Mouse (Mus musculus) heart, adult 11 months (tissue): Measurements from ENCODE around the gene Ccdc153.
A peak's percentile ranks its signal among the peaks of the same experiment; 100 is the strongest.

Experiments
- DNase-seq: peaks from one replicate; pipeline ENCODE4 v3.0.0; 2022

Gene Ccdc153

GRCm38 (mm10) chr9:44241418-44241817 is 942 bp downstream of the Ccdc153 start:
- DNase-seq: no peak

GRCm38 (mm10) chr9:44243621-44244020 is 3.1 kb downstream of the Ccdc153 start:
- DNase-seq: no peak

- no peak for DNase-seq
These were observed 7.4 kb downstream of the Ccdc153 start for GRCm38 (mm10) chr9:44247907-44248306.

DNA sequence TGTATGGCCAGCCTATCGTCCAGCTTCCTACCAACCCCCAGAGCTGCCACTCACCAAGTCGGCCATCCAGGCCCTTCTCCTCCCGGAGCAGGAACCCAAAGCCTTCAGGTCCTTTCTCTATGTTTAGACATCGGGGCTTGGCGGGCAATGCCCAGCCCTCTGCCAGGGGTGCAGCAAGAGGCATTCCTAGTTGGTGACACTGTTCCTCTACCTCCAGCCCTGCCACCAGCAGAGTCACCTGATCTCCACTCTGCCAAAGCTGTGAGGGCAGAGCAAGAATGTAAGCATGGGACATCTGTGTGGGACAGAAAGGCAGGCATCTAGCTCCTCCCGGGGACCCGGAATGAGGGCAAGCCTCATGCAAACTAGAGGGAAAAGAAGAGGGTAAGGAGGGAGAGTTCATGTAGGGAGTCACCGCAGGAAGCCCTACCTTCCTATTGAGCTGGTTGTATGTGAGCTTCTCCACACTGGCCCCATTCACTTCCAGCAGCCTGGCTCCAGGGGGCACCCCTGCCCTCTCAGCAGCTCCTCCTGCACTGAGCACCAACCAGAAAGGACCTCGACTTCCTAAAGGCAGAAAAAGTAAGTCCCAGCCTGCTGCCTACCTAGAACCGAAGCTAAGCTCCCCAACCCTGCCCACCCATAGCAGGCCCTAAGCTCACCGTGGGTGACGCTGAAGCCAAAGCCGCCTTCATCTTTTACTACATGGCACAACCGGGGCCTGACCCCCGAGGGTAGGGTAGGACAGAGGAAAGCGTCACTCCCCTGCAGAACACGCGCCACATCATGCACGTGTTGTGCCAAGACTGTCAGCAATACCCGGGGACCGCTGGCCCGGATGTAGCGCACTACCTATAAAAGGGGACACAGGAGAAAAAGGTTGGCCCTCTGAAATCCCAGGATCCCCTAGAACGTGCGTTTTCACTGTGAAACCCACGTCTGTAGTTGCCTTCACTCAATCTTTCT is 9.0 kb downstream of the Ccdc153 start:
- DNase-seq: peak; percentile 96

DNA sequence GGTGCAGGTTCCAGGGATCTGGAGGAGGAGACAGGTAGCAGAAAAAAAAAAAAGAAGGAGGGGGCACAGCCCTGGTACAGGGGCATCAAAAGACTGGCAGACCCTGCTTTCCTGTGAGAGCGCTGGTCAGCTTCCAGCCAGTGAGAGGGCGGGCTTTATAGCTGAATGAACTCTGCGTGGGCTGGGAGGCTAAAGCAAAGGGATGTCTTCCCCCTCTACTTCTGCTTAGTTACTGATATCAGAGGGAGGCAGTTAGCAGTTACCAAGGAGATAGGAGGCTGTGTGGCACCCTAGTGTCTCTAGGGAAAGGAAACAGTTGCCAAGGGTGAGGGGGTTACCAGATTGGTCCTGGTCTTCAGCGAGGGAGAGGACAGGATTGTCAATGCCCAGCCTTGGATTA is 10.0 kb downstream of the Ccdc153 start:
- no peak for DNase-seq

DNA sequence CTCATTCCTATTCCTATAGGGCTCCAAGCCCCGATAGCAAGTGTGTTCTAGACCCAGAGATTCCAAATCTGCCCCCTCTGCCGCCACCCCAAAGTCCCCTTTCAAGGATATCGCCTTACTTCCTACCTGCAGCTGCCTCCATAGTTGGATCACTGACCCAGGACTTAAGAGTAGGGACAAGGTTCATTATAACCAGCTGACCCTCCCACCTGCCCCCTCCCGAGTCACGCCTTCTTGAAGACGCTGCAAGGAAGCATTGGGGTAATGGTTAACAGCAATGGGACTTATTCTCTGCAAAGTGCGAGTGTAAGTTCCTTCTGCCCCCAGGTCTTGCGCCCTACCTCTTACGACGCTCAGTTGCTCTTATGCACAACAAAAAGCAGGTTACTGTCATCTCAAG is 10.8 kb downstream of the Ccdc153 start, which contains the start of gene Pdzd3:
TSS of gene Pdzd3 (minus strand) at position 158 of the 400 bp plus-strand sequence.
- no peak for DNase-seq

DNA sequence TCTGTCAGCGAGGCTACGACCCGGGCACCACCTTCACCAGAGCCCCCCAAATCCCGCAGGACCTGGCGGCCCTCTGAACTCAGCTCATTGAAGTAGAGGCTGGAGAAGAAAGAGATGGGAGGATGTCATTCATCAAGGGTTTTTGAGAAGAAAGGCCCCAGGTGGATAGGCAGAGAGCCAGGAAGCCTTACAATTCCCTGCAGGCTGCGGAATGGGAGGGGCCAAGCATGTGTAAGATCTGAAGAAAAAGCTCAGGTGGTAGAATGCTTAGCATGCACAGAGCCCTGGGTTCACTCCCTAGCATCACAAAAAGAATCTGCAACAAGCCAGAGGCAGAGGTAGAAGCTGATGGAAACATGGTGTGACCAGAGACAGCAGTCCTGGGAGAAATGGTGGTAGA is 13.0 kb downstream of the Ccdc153 start:
- DNase-seq: no peak

- no peak for DNase-seq
These were observed 14.1 kb downstream of the Ccdc153 start for GRCm38 (mm10) chr9:44254508-44255135.

DNA sequence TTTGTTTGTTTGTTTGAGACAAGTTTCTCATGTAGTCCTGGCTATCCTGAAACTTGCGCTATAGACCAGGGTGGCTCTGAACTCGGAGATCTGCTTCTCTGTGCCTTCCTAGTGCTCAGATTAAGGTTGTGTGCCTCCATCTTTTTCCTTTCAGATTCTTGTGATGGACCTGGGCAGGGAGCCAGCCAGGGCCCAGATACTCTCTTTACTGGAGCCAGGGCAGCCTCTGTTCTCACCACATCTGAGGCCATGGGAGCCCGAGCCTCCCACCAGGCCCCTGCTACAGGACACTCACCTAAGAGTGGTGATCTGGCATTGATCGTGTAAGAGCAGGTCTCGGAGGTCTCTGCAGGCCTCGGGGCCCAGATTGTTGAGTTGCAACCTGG is 14.7 kb downstream of the Ccdc153 start:
- no peak for DNase-seq

GRCm38 (mm10) chr9:44256213-44256612 is 15.7 kb downstream of the Ccdc153 start:
- DNase-seq: no peak

DNA sequence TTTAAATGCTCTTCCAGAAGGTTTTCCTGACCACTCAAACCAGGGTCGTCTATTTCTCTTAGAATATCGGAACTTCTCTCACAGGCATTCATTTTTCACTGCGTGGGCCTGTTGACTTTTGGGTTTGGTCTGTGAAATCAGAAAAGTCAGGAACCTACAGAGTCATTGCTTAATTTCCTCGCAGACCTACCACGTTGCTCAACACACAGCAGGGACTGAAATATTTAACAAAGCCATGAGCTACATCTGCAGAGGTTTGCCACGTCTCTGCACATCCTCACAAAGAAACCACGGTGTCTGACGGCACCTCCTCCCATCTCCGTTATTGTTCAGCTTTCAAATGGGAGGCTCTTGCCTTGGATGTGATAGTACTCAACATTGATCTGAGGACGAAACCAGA is 18.5 kb downstream of the Ccdc153 start:
- DNase-seq: no peak

GRCm38 (mm10) chr9:44261388-44261787 is 20.9 kb downstream of the Ccdc153 start:
- no peak for DNase-seq

DNA sequence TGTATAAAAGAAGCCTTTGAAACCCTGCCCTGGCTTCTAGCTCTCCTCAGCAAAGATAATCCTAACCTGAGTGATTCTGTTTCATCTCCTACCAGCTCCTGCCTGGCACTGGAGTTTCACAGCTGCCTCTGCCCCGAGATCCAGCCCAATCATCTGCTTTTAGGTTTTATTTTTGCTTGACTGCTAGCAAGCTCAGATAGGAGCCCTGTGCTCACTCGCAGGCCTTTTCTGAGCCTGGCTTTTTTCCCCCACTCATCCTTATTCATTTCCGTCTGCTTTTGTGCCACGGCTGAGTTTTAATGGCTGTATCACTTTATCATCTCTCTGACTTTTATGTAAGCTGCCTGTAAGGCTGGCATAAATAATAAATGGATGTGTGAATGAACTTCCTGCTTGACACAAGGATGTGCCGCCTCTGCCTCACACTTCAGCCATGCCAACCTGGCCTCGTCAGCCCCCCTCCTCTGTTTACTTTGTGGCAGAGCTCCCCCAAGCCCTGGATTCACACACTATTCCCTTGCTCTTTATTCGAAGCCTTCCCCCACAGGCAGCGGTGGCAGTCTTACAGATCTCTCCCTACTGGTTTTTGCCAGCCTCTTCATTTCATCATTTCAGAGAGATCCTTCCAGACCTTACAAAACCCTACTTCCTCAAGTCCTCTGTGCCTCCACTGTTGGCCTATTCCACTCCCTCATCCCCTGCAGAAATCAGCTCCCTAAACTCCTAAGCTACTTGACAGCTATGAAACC is 26.2 kb downstream of the Ccdc153 start:
- peak; percentile 89 for DNase-seq

DNA sequence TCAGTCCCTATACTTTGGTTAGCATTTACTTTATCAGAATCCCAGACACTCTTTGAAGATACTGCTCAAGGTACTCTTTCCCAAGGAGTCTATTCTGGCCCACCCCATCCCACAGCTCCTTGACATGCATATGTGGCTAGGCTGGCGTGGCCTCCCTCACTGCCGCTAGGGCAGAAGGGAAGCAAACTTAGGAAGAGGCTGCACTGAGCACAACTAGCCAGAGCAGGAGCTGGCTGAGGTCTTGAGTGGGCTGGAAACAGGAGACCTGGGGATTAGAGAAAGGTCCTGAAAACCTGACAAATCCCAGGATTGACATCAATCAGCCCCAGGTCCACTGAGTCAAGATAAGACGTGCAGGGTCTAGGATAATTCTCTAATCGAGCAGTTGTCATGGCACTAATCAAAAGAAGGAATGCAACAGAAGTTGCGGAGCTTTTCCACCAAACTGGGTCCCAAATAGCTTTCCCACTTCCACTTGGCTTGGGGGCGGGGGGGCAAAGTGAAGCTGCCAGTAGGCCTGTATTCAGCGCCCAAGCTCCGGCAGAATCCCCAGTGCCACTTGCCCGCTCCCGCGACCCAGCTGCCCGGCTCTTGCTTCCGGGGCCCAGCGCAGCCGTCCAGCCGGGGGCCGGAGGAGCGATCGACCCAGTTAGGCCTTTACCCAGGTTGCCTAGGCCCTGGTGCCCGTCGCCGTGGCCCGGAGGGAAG is 27.0 kb downstream of the Ccdc153 start:
- DNase-seq: peak; percentile 93

DNA sequence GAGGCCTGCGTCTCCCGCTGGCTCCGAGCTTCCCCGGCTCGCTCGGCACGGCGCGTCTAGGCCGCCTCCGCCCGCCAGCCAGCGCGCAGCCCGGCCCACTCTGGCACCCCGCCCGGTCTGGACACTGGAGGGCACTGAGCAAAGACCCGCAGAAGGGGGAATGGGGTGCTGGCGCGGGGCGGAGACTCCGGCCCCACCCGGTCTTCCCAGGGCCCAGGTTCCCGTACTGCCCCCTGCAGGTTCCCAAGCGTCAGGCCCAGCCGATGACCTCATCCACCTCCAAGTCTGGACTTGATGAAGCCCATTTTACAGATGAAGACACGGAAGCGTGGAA is 27.5 kb downstream of the Ccdc153 start:
- peak; percentile 99 for DNase-seq

DNA sequence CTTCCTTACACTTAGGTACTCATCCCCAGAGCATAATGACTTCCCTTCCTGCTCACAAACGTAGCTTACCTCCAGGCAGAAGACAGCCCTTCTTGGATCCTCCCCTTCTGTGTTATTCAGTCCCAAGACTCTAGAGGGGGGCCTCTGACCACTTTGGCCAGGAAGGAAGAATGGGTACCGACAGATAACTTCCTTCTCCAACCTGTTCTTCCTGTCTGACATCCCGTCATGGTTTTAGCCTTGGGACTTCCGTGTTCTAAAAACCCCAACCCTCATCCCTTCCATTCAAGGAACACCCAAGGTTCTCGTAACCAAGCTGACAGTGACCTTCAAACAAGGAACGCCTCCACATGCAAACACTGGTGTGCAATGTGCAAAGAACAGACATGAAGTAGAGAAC is 28.0 kb downstream of the Ccdc153 start, which contains the start of gene Nlrx1:
TSS of gene Nlrx1 (minus strand) at position 168 of the 400 bp plus-strand sequence.
- DNase-seq: peak; percentile 91

- no peak for DNase-seq
These were observed 28.6 kb downstream of the Ccdc153 start for GRCm38 (mm10) chr9:44269077-44269476.

DNA sequence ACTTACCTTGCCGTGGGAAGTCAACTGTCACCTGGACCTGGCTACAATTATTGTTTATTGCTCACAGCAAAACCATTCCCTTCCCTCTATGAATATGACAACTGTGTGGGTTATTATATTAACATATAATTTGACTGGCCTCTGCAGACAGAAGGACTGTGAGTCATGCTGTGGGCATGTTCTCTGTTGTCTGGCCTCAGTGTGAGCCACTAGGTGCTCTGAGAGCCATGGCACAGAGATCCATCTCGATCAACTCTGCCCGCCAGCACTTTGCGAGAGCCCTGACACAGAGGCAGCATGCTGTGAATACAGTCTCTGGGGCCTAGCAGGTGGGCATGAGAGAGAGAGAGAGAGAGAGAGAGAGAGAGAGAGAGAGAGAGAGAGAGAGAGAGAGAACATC is 29.5 kb downstream of the Ccdc153 start:
- no peak for DNase-seq

DNA sequence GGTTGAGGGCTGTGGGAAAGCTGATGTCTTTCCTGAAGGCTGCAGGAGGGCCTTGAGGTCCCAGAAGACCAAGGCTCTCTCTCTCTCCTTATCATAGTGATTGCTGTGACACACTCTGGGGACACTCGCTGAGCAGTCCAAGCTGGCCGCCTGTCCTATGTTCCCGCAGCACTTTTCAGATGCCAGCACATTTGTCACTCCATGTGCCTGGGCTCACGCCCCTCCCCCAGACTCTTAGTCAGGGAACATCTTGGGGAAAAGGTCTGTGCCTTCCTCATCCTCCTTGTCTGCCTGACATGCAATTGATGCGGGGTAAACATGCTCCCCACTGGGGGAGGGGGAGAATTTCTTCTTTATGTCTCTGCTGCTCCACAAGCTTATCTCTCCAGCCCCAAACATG is 42.7 kb downstream of the Ccdc153 start:
- peak; percentile 94 for DNase-seq

- DNase-seq: peak; percentile 89
These were observed 45.9 kb downstream of the Ccdc153 start for GRCm38 (mm10) chr9:44286256-44286850.

- no peak for DNase-seq
These were observed 46.5 kb downstream of the Ccdc153 start for GRCm38 (mm10) chr9:44287003-44287400.

- peak; percentile 92 for DNase-seq
These were observed 47.1 kb downstream of the Ccdc153 start for GRCm38 (mm10) chr9:44287401-44288075.
